Mouse (Mus musculus): Measurements from ENCODE around the gene Zfp781. TPM values are rescaled to one million over a fixed set of nuclear protein-coding genes. Genes with fewer than 3 reads are reported as not detected.

Zfp781 gene
- 3.4 TPM for polyA plus RNA-seq (2017; shearing (Covaris generic))

DNA sequence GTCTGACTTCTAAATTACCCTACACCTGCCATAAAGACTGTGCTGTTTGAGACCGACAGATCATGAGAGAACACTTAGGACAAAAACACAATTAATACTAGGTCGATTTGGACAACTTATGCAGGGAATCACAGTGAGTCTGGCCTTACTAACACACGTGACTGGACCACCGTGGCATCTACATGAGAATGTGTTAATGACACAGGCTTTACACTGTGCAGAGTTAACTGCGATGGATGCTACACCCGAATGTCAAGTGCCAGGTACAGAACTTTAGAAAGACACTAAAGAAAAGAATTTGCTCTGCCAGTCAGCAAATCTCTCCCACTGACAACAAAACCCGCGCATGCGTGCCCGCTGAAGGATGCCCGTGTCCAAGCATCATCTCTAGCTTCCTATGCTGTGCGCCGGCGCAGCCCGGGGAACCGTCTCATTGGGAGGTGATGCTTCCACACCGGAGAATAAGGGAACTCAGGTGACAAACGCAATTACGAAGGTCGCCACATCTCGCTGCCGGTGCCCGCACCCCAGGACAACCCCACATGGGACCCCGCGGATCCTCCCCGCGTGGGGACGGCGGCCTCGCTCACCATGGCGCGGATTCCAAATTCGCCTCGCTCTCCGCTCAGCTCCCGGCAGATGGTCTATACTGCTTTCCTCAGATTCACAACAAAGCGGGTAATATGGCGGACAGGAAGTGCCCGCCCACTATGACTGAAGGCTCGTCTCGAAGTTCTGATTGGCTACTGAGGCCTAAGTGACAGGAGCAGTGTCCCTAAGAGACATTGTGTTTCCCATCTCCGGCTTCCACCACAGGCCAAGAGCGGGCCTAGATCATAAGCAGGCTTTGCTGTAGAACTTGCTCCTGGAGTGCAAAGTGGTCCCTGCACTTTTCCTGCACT, at the start of gene Zfp781:
Gene Zfp781 (minus strand): TSS at position 639 of the 902 bp plus-strand sequence.

DNA sequence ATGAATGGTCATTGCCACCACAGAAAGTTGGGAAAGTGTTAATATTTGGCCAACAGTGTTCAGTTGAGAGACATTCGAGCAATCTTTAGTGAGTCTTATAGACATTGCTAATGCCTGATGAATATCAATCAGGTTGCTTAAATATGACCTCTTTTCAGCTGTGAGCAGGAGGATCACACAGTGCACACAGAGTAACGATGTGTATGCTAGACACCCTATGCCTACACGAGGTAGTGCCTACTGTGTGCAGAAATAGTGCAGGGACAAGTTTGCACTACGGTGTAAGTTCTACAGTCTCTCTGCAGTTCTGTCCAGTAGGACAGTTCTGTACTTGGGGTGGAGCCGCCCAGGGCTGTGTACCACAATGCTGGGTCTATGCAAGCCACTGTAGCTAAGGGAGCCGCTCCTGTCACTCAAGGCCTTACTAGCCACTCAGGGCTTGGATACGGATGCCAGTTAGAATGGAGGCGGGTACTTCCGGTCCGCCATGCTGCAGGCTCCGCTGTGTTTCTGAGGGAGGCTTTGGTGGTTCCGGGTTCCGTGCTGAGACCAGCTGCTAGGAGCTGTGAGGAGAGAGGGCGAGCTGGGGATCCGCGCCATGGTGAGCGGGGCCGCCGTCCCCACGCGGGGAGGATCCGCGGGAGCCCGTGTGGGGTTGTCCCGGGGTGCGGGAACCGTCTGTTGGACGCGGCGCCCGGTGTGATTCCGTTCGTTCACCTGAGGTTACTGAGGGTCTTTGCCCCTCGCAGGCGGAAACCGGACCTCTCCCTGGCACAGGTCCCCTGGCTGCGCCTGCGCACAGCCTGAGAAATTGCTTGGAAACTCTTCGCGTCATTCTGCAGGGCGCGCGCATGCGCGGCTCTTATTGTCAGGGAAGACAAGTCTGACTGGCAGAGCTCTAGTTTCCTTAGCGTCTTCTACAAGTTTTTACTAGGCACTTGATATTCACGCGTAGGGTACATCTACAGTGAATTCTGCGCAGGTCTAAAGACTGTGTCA, 66.6 kb downstream of the Zfp781 start, which contains the start of gene Gm32687:
Gene Gm32687 (plus strand): TSS at position 526 of the 999 bp plus-strand sequence.

Other genes with a start within 250 kb of the Zfp781 start
- 10.5 TPM for gene Zfp433, start 225.7 kb downstream of the Zfp781 start, polyA plus RNA-seq (2017; shearing (Covaris generic))
- 15.5 TPM for gene Gm3055, start 159.3 kb downstream of the Zfp781 start, polyA plus RNA-seq (2017; shearing (Covaris generic))
- 2.4 TPM for gene Gm4767, start 118.3 kb downstream of the Zfp781 start, polyA plus RNA-seq (2017; shearing (Covaris generic))
- gene Gm32687, start 66.5 kb downstream of the Zfp781 start, polyA plus RNA-seq (2017; shearing (Covaris generic)), result 3.6 TPM
- 3.7 TPM for gene Zfp873, start 117.6 kb upstream of the Zfp781 start, polyA plus RNA-seq (2017; shearing (Covaris generic))
- gene BC024063, start 152.9 kb upstream of the Zfp781 start, polyA plus RNA-seq (2017; shearing (Covaris generic)), result 7.5 TPM
- 8.1 TPM for gene AU041133, start 197.5 kb upstream of the Zfp781 start, polyA plus RNA-seq (2017; shearing (Covaris generic))